Mouse (Mus musculus) monocyte, adult 2 months (primary cell): Measurements from ENCODE around the gene Dlg4.

Source experiments
- DNase-seq, 2 experiments: peaks; one replicate each; pipeline ENCODE4 v3.0.0; 2022; ENCODE audit warnings: low spot score in 2 of 2, low read depth in 1 of 2

Dlg4 gene

GRCm38 (mm10) chr11:70016669-70017068 is at the start of gene Dlg4:
Gene Dlg4 (plus strand): TSS chr11:70016942.
- no peak for DNase-seq

- DNase-seq: no peak
Measured at GRCm38 (mm10) chr11:69968793-69969192, 47.9 kb upstream of the Dlg4 start.

- DNase-seq: no peak
Measured at GRCm38 (mm10) chr11:69970222-69970621, 46.5 kb upstream of the Dlg4 start.

GRCm38 (mm10) chr11:69970775-69971174 is 46.0 kb upstream of the Dlg4 start:
- DNase-seq: no peak

GRCm38 (mm10) chr11:69974907-69975306 is 41.8 kb upstream of the Dlg4 start:
- no peak for DNase-seq

GRCm38 (mm10) chr11:69976271-69976670 is 40.5 kb upstream of the Dlg4 start:
- no peak for DNase-seq

GRCm38 (mm10) chr11:69979827-69980195 is 36.9 kb upstream of the Dlg4 start:
- no peak for DNase-seq

GRCm38 (mm10) chr11:69980196-69981140 is 36.3 kb upstream of the Dlg4 start:
- peak; percentile 98 for DNase-seq

GRCm38 (mm10) chr11:69981141-69981762 is 35.5 kb upstream of the Dlg4 start, which contains the start of gene Ctdnep1:
Gene Ctdnep1 (plus strand): TSS chr11:69981156.
- DNase-seq: no peak

GRCm38 (mm10) chr11:69982225-69982624 is 34.5 kb upstream of the Dlg4 start, which contains the start of gene Elp5:
Gene Elp5 (minus strand): TSS chr11:69982517.
- no peak for DNase-seq

GRCm38 (mm10) chr11:69982877-69983276 is 33.9 kb upstream of the Dlg4 start:
- DNase-seq: no peak

GRCm38 (mm10) chr11:69983377-69983776 is 33.4 kb upstream of the Dlg4 start:
- DNase-seq: no peak

GRCm38 (mm10) chr11:69984431-69984830 is 32.3 kb upstream of the Dlg4 start:
- DNase-seq: no peak

GRCm38 (mm10) chr11:69989949-69990348 is 26.8 kb upstream of the Dlg4 start:
- DNase-seq: no peak

- peak; percentile 89 to 93 for DNase-seq
Measured at GRCm38 (mm10) chr11:69990850-69991691, 25.7 kb upstream of the Dlg4 start, which contains the start of gene Gabarap. Gene Gabarap (plus strand): TSS chr11:69991143.

- no peak for DNase-seq
Measured at GRCm38 (mm10) chr11:69991711-69992110, 25.0 kb upstream of the Dlg4 start.

- no peak for DNase-seq
Measured at GRCm38 (mm10) chr11:69992396-69992795, 24.3 kb upstream of the Dlg4 start.

- no peak for DNase-seq
Measured at GRCm38 (mm10) chr11:69992932-69993331, 23.8 kb upstream of the Dlg4 start.

GRCm38 (mm10) chr11:69994401-69995090 is 22.2 kb upstream of the Dlg4 start:
- no peak for DNase-seq

GRCm38 (mm10) chr11:69995391-69995960 is 21.3 kb upstream of the Dlg4 start, which contains the start of gene Phf23:
Gene Phf23 (plus strand): TSS chr11:69995777.
- DNase-seq: peak; percentile 95 to 97
